Mouse (Mus musculus) colon, adult 2 months (tissue): ENCODE results near the gene Cpb2. TPM values are rescaled to one million over a fixed set of nuclear protein-coding genes. Genes with fewer than 3 reads are reported as not detected.

ENCODE experiments used
- polyA plus RNA-seq: library from polyadenylated mRNA; depleted of rRNA; stranded (reverse); fragments of >200 nt; gene quantifications from 2 replicates; pipeline ENCODE4 v1.2.3, GENCODE M21; 2012; rRNA removed

Gene Cpb2
- polyA plus RNA-seq, result 0.15 TPM in 1 of 2 replicates, not detected in the other

GRCm38 (mm10) chr14:75242087-75242486 is at the start of gene Cpb2:
Cpb2 (plus strand) TSS chr14:75242287.

GRCm38 (mm10) chr14:75284193-75284915 is 42.3 kb downstream of the Cpb2 start, which contains the start of gene Zc3h13:
Zc3h13 (plus strand) TSS chr14:75284373.

Other genes with a start within 250 kb of the Cpb2 start
- gene Rubcnl, start 226.3 kb upstream of the Cpb2 start, polyA plus RNA-seq, result 0.50 and 0.59 TPM in 2 replicates
- not detected in 2 replicates for gene Lrrc63, start 111.4 kb upstream of the Cpb2 start, polyA plus RNA-seq
- 3.7 and 5.6 TPM in 2 replicates for gene Lcp1, start 111.2 kb upstream of the Cpb2 start, polyA plus RNA-seq
- 6.5 and 6.9 TPM in 2 replicates for gene Zc3h13, start 42.1 kb downstream of the Cpb2 start, polyA plus RNA-seq
- gene Siah3, start 213.7 kb downstream of the Cpb2 start, polyA plus RNA-seq, result 0.02 TPM in 1 of 2 replicates, not detected in the other